Mouse (Mus musculus): ENCODE results near the gene Pfas.
A peak's percentile ranks its signal among the peaks of the same experiment; 100 is the strongest.
"Not testable (repeated sequence)": the region's sequence is repeated elsewhere in the genome, so short reads cannot be mapped to it uniquely, and the experiment has no call there.

Gene Pfas

GRCm38 (mm10) chr11:68973250-68974058 lies 34.8 kb downstream of the Pfas start:
- DNase-seq (ENCODE audit: extremely low spot score, low read depth, low spot score) = peak; percentile 61

- DNase-seq (ENCODE audit: extremely low spot score, low read depth, low spot score) = no peak
These were observed 38.0 kb downstream of the Pfas start for GRCm38 (mm10) chr11:68970232-68970631.

GRCm38 (mm10) chr11:68968752-68969151 lies 39.5 kb downstream of the Pfas start:
- no peak for DNase-seq (ENCODE audit: extremely low spot score, low read depth, low spot score)

GRCm38 (mm10) chr11:68967337-68968282 lies 40.6 kb downstream of the Pfas start, which contains the start of gene Slc25a35:
Gene Slc25a35, plus strand, starts transcription at chr11:68968131.
- DNase-seq (ENCODE audit: extremely low spot score, low read depth, low spot score) = peak; percentile 52

GRCm38 (mm10) chr11:68966554-68966953 lies 41.7 kb downstream of the Pfas start:
- no peak for DNase-seq (ENCODE audit: extremely low spot score, low read depth, low spot score)

- DNase-seq (ENCODE audit: extremely low spot score, low read depth, low spot score) = no peak
These were observed 42.4 kb downstream of the Pfas start for GRCm38 (mm10) chr11:68965845-68966244.

GRCm38 (mm10) chr11:68965050-68965449 lies 43.2 kb downstream of the Pfas start:
- no peak for DNase-seq (ENCODE audit: extremely low spot score, low read depth, low spot score)

- DNase-seq (ENCODE audit: extremely low spot score, low read depth, low spot score) = no peak
These were observed 44.9 kb downstream of the Pfas start for GRCm38 (mm10) chr11:68963405-68963804.

- DNase-seq (ENCODE audit: extremely low spot score, low read depth, low spot score) = not testable (repeated sequence)
These were observed 46.1 kb downstream of the Pfas start for GRCm38 (mm10) chr11:68962159-68962558.

- no peak for DNase-seq (ENCODE audit: extremely low spot score, low read depth, low spot score)
These were observed 46.7 kb downstream of the Pfas start for GRCm38 (mm10) chr11:68961596-68961995.

GRCm38 (mm10) chr11:68957971-68958370 lies 50.3 kb downstream of the Pfas start:
- DNase-seq (ENCODE audit: extremely low spot score, low read depth, low spot score) = no peak

- DNase-seq (ENCODE audit: extremely low spot score, low read depth, low spot score) = no peak
These were observed 51.0 kb downstream of the Pfas start, which contains the start of gene Arhgef15 for GRCm38 (mm10) chr11:68957308-68957707. Gene Arhgef15, minus strand, starts transcription at chr11:68957480.

- no peak for DNase-seq (ENCODE audit: extremely low spot score, low read depth, low spot score)
These were observed 51.6 kb downstream of the Pfas start for GRCm38 (mm10) chr11:68956697-68957096.

- no peak for DNase-seq (ENCODE audit: extremely low spot score, low read depth, low spot score)
These were observed 52.2 kb downstream of the Pfas start for GRCm38 (mm10) chr11:68956107-68956506.

GRCm38 (mm10) chr11:68955473-68955872 lies 52.8 kb downstream of the Pfas start:
- DNase-seq (ENCODE audit: extremely low spot score, low read depth, low spot score) = no peak

GRCm38 (mm10) chr11:68954408-68954807 lies 53.9 kb downstream of the Pfas start:
- DNase-seq (ENCODE audit: extremely low spot score, low read depth, low spot score) = no peak

GRCm38 (mm10) chr11:68953903-68954302 lies 54.4 kb downstream of the Pfas start:
- no peak for DNase-seq (ENCODE audit: extremely low spot score, low read depth, low spot score)

- no peak for DNase-seq (ENCODE audit: extremely low spot score, low read depth, low spot score)
These were observed 60.7 kb downstream of the Pfas start for GRCm38 (mm10) chr11:68947542-68947993.

GRCm38 (mm10) chr11:68946806-68947440 lies 61.3 kb downstream of the Pfas start:
- DNase-seq (ENCODE audit: extremely low spot score, low read depth, low spot score) = no peak

- DNase-seq (ENCODE audit: extremely low spot score, low read depth, low spot score) = no peak
These were observed 62.3 kb downstream of the Pfas start for GRCm38 (mm10) chr11:68946001-68946400.

GRCm38 (mm10) chr11:68945245-68945644 lies 63.0 kb downstream of the Pfas start:
- DNase-seq (ENCODE audit: extremely low spot score, low read depth, low spot score) = no peak
